9 mouse cellular contexts compared by ENCODE assay signal in the genomic region with DNA sequence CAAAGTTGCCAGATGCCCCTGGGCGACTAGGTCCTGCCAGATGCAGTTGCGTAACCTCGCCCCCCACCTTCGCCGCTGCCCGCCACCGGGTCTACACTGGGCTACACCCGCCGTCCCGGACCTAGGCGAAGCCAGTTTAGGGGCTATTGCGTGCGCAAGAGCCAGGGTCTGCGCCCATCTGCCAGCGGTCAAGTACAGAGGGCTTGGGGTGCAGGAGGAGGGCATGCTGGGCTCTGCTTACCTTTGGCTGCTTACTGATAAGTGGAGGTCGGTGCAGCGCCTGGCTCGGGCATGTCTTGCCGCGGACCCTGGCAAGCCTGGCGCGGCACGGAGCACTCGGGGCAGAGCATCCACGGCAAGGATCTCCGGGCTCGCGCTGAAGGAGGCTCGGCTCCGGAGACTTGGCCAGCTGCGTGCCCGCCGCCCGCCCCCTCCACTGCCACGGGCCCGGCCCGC. TPM values are rescaled to one million over a fixed set of nuclear protein-coding genes. Genes with fewer than 3 reads are reported as not detected.
DNase-seq lines count a peak whose midpoint lies in the region; ATAC-seq and TF ChIP-seq lines count a peak whose summit lies in the region.
"Had no signal": no experiment of that assay in that cellular context is flagged by ENCODE, and none has a peak within 500 bp of the region (broad histone marks: within the 10 kb centered on the region; RNA-seq: fewer than 3 reads in every experiment).

No protein-coding gene starts in this region.

- peaks cover 7% of the 10 kb centered on the region for H3K4me1 ChIP-seq in lung, embryonic 16.5 days (replicated peaks; ENCODE audit: control insufficient read depth, insufficient read depth, low read length)
- H3K4me1 ChIP-seq in heart, embryonic 15.5 days (replicated peaks): peaks cover 20% of the 10 kb centered on the region
- H3K4me1 ChIP-seq in liver, embryonic 14.5 days (replicated peaks; ENCODE audit: control insufficient read depth in 2 of 2, insufficient read depth in 2 of 2, low read length in 1 of 2): no peaks in the 10 kb centered on the region
- peaks cover 3% of the 10 kb centered on the region; the same call in 1 of the 2 replicates for H3K4me1 ChIP-seq in small intestine, adult 2 months (ENCODE audit: control insufficient read depth, insufficient read depth, insufficient read length, low read length)

- 3% methylated on average over 26 of the region's 37 CpGs for WGBS in lung, embryonic 16.5 days
- 2% methylated on average over 33 of the region's 37 CpGs for WGBS in heart, embryonic 15.5 days
- 1% methylated on average over 37 of the region's 37 CpGs for WGBS in liver, embryonic 14.5 days (ENCODE audit: insufficient replicate concordance)
- WGBS in small intestine, adult 2 months: 6% methylated on average over 34 of the region's 37 CpGs

- no peak for TF ChIP-seq CTCF in liver, embryonic 14.5 days (IDR thresholded peaks at IDR 0.05; ENCODE audit: low read depth)
- TF ChIP-seq CTCF in small intestine, adult 2 months (IDR thresholded peaks at IDR 0.05; ENCODE audit: extremely low read depth, insufficient read length, insufficient replicate concordance, low read depth, low read length): no peak

- peak overlapping the region; percentile 90 for H3K4me2 ChIP-seq in lung, embryonic 16.5 days (ENCODE audit: low read depth, low read length)
- peak overlapping the region; percentile 96 for H3K4me2 ChIP-seq in heart, embryonic 15.5 days
- peak overlapping the region; percentile 28 for H3K4me2 ChIP-seq in liver, embryonic 14.5 days (ENCODE audit: low read depth)

- H3K27ac ChIP-seq in lung, embryonic 16.5 days (ENCODE audit: low read length): no peak overlapping the region
- H3K27ac ChIP-seq in heart, embryonic 15.5 days: no peak overlapping the region
- H3K27ac ChIP-seq in liver, embryonic 14.5 days: no peak overlapping the region
- H3K27ac ChIP-seq in small intestine, adult 2 months (ENCODE audit: insufficient read depth, low read depth, low read length): no peak overlapping the region

- H3K9me3 ChIP-seq in lung, embryonic 16.5 days (ENCODE audit: control insufficient read depth, low read length): no peaks in the 10 kb centered on the region
- H3K9me3 ChIP-seq in heart, embryonic 15.5 days (replicated peaks): no peaks in the 10 kb centered on the region
- H3K9me3 ChIP-seq in liver, embryonic 14.5 days (ENCODE audit: control insufficient read depth, low read length): no peaks in the 10 kb centered on the region

- TF ChIP-seq EP300 in liver, embryonic 14.5 days (IDR thresholded peaks at IDR 0.05; ENCODE audit: low read depth): no peak

- H3K27me3 ChIP-seq in lung, embryonic 16.5 days (ENCODE audit: control insufficient read depth, insufficient read depth, low read depth, low read length): no peaks in the 10 kb centered on the region; the same call in 1 of the 2 replicates
- peaks cover 56% of the 10 kb centered on the region for H3K27me3 ChIP-seq in heart, embryonic 15.5 days
- H3K27me3 ChIP-seq in liver, embryonic 14.5 days (ENCODE audit: control insufficient read depth, insufficient read depth, low read length): peaks cover 19% of the 10 kb centered on the region
- H3K27me3 ChIP-seq in small intestine, adult 2 months (ENCODE audit: control insufficient read depth, insufficient read depth, low read length): peaks cover 7% of the 10 kb centered on the region

- ATAC-seq in lung, embryonic 16.5 days (ENCODE audit: low read depth): peak; percentile 17
- peak; percentile 34 for ATAC-seq in heart, embryonic 15.5 days (replicated peaks; ENCODE audit: insufficient number of reproducible peaks, insufficient read depth, low FRiP score, low read depth)
- ATAC-seq in liver, embryonic 14.5 days (ENCODE audit: insufficient read depth): peak; percentile 28; the same call in 1 of the 2 replicates

- peak overlapping the region; percentile 55 for H3K9ac ChIP-seq in lung, embryonic 16.5 days (ENCODE audit: low read length)
- peak overlapping the region; percentile 47 for H3K9ac ChIP-seq in heart, embryonic 15.5 days
- no peak overlapping the region for H3K9ac ChIP-seq in liver, embryonic 14.5 days (replicated peaks)

- DNase-seq in cerebellum, postnatal 10 days: peak; percentile 57 to 62
- no peak for DNase-seq in cerebellum, adult 11-12 months
- no peak for DNase-seq in lung, postnatal 36 days
- DNase-seq in liver, embryonic 14.5 days (ENCODE audit: low read depth in 3 of 3, low spot score in 3 of 3): no peak
- no peak for DNase-seq in thymus, postnatal 14 days

- peak overlapping the region; percentile 54 for H3K4me3 ChIP-seq in lung, embryonic 16.5 days (ENCODE audit: low read length)
- peak overlapping the region; percentile 54 for H3K4me3 ChIP-seq in heart, embryonic 15.5 days
- peak overlapping the region; percentile 16 to 27; a peak in 3 of 4 replicates for H3K4me3 ChIP-seq in liver, embryonic 14.5 days (ENCODE audit: insufficient read depth in 1 of 2, low read depth in 2 of 2, low read length in 2 of 2)
- H3K4me3 ChIP-seq in small intestine, adult 2 months (ENCODE audit: low read depth, low read length): peak overlapping the region; percentile 20; the same call in 1 of the 2 replicates
- H3K4me3 ChIP-seq: erythroblast, embryonic 14.5 days had no signal

- TF ChIP-seq POLR2A in small intestine, adult 2 months (IDR thresholded peaks at IDR 0.05; ENCODE audit: low read depth, low read length): no peak

- no peaks in the 10 kb centered on the region for H3K36me3 ChIP-seq in lung, embryonic 16.5 days (ENCODE audit: control insufficient read depth, insufficient read depth, low read length)
- no peaks in the 10 kb centered on the region for H3K36me3 ChIP-seq in heart, embryonic 15.5 days
- H3K36me3 ChIP-seq in liver, embryonic 14.5 days (replicated peaks; ENCODE audit: control insufficient read depth, insufficient read depth, low read depth): no peaks in the 10 kb centered on the region
- no peaks in the 10 kb centered on the region for H3K36me3 ChIP-seq in small intestine, adult 2 months (ENCODE audit: control insufficient read depth, insufficient read depth, low read length)

RNA-seq across cellular contexts. Expression of a gene that starts 0.7 kb away (rescaled TPM):
- 2.2 and 2.6 TPM in 2 replicates for polyA plus RNA-seq in lung, embryonic 16.5 days (2015; fragmentation: Nextera tagmentation; extraction: Ambion mirVana)
- polyA plus RNA-seq in heart, embryonic 15.5 days (2015; fragmentation: Nextera tagmentation; extraction: Ambion mirVana): 0.87 and 1.3 TPM in 2 replicates
- polyA plus RNA-seq in liver, embryonic 14.5 days (2012; rRNA removed): 0.01 TPM in 1 of 2 replicates, not detected in the other
- 0.11 TPM in 1 of 2 replicates, not detected in the other for polyA plus RNA-seq in liver, embryonic 14.5 days (2014; fragmentation: Nextera tagmentation; extraction: Ambion mirVana)
- polyA plus RNA-seq in small intestine, adult 2 months (2012; rRNA removed): not detected in 2 replicates
- polyA plus RNA-seq: erythroblast, embryonic 14.5 days had no signal

Comparison
In these comparisons a context has a peak if more than half of its experiments do, and no peak if none do; other contexts are left out.
1. DNase-seq: peak in cerebellum, postnatal 10 days (2 of 2); none in cerebellum, adult 11-12 months (single experiment), lung, postnatal 36 days (single experiment), liver, embryonic 14.5 days (0 of 3) and thymus, postnatal 14 days (single experiment).
2. H3K4me2 ChIP-seq: peak in every context shown above with its lines; median percentile 96 in heart, embryonic 15.5 days; 90 in lung, embryonic 16.5 days; 28 in liver, embryonic 14.5 days.
3. Peak in every context shown above with its lines, with median percentiles within 50 percentile points of each other: ATAC-seq and H3K4me3 ChIP-seq.